Mouse (Mus musculus) spleen, adult 2 months (tissue): Measurements from ENCODE around the gene Hoxa7.

ENCODE experiments used
- CTCF ChIP-seq: fragments of 200-500 bp; IDR thresholded peaks from 2 replicates; pipeline ENCODE4 v1.5.1; 2011; ENCODE audit warnings: mild to moderate bottlenecking, inconsistent platforms; ENCODE audit not compliant: insufficient read depth, insufficient read length, insufficient replicate concordance; ENCODE audit errors: extremely low read depth
- POLR2A ChIP-seq: fragments of 200-500 bp; IDR thresholded peaks from 2 replicates; pipeline ENCODE4 v1.6.1; 2011; ENCODE audit warnings: low read depth, low read length, inconsistent platforms

- TF ChIP-seq CTCF (no peak), POLR2A (no peak)
Measured at GRCm38 (mm10) chr6:52185834-52186233, 35.8 kb downstream of the Hoxa7 start.
